Mouse (Mus musculus) forebrain, embryonic 16.5 days (tissue): ENCODE data around the gene Xrra1. TPM values are rescaled to one million over a fixed set of nuclear protein-coding genes. Genes with fewer than 3 reads are reported as not detected.
"Not testable (repeated sequence)": the region's sequence is repeated elsewhere in the genome, so short reads cannot be mapped to it uniquely, and the experiment has no call there.

Experiments used
- ATAC-seq: fragments of 200-750 bp; cut with Nextera tagmentation; 2 replicates; pipeline ENCODE4 v1.8.0; 2017; ENCODE audit warnings: mild to moderate bottlenecking, moderate library complexity
- H3K27ac ChIP-seq: fragments of 300-500 bp; sonication (generic); 2 replicates; pipeline ENCODE4 v1.5.1; 2014; ENCODE audit warnings: low read length, control low read depth
- H3K27me3 ChIP-seq: fragments of 300-500 bp; sonication (generic); replicated peaks from 2 replicates; pipeline ENCODE4 v1.6.1; 2014; ENCODE audit warnings: low read length; ENCODE audit not compliant: control insufficient read depth, insufficient read depth
- H3K36me3 ChIP-seq: fragments of 300-500 bp; sonication (generic); 2 replicates; pipeline ENCODE4 v1.6.1; 2014; ENCODE audit not compliant: control insufficient read depth, insufficient read depth
- H3K4me1 ChIP-seq: fragments of 300-500 bp; sonication (generic); replicated peaks from 2 replicates; pipeline ENCODE4 v1.6.1; 2014; ENCODE audit warnings: low read length; ENCODE audit not compliant: control insufficient read depth, insufficient read depth
- H3K4me2 ChIP-seq: fragments of 300-500 bp; sonication (generic); 2 replicates; pipeline ENCODE4 v1.6.1; 2014; ENCODE audit warnings: mild to moderate bottlenecking, low read length, control low read depth
- H3K4me3 ChIP-seq: fragments of 300-500 bp; sonication (generic); replicated peaks from 2 replicates; pipeline ENCODE4 v1.5.1; 2014; ENCODE audit warnings: mild to moderate bottlenecking, low read length, control low read depth
- H3K9ac ChIP-seq: fragments of 300-500 bp; sonication (generic); replicated peaks from 2 replicates; pipeline ENCODE4 v1.6.1; 2014; ENCODE audit warnings: low read depth, low read length, control low read depth
- H3K9me3 ChIP-seq: fragments of 300-500 bp; sonication (generic); 2 replicates; pipeline ENCODE4 v1.6.1; 2016; ENCODE audit warnings: low read length; ENCODE audit not compliant: control insufficient read depth
- WGBS: fragments of 180-500 bp; shearing (Covaris S2); extraction: QIAGEN DNeasy Blood & Tissue Kit; methylation state at CpG from one replicate; pipeline ENCODE4 v1.1.7; 2014; 5-methylcytosine and 5-hydroxymethylcytosine counted together
- polyA plus RNA-seq: library from polyadenylated mRNA; unstranded; fragments of >200 nt; fragmentation: Nextera tagmentation; extraction: Ambion mirVana; gene quantifications from 2 replicates; pipeline ENCODE4 v1.2.1, GENCODE M21; 2015

Gene Xrra1
- polyA plus RNA-seq: 0.60 and 0.70 TPM in 2 replicates

- H3K4me2 ChIP-seq: peak within 1 kb of the TSS; percentile 93
- peak; percentile 99 for ATAC-seq
- H3K27ac ChIP-seq: peak within 1 kb of the TSS; percentile 86
- H3K36me3 ChIP-seq: peaks cover 3% of the 10 kb centered on the region; the same call in 1 of the 2 replicates
- H3K4me1 ChIP-seq: peaks cover 19% of the 10 kb centered on the region
- H3K9me3 ChIP-seq: no peaks in the 10 kb centered on the region
- peak within 1 kb of the TSS; percentile 93 for H3K4me3 ChIP-seq
- H3K9ac ChIP-seq: peak within 1 kb of the TSS; percentile 91
- under 1% methylated on average over 42 of the region's 42 CpGs for WGBS
- H3K27me3 ChIP-seq: no peaks in the 10 kb centered on the region
Observed at GRCm38 (mm10) chr7:99858813-99859585, at the start of gene Xrra1. Xrra1 (plus strand) TSS chr7:99859116.

GRCm38 (mm10) chr7:99810814-99811213 is 48.1 kb upstream of the Xrra1 start:
- Histone ChIP-seq H3K27ac (no peak overlapping the region), H3K9me3 (no peaks in the 10 kb centered on the region), H3K4me2 (no peak overlapping the region), H3K4me3 (no peak overlapping the region), H3K27me3 (no peaks in the 10 kb centered on the region), H3K9ac (no peak overlapping the region), H3K4me1 (no peaks in the 10 kb centered on the region), H3K36me3 (no peaks in the 10 kb centered on the region)
- ATAC-seq: no peak
- 95% methylated on average over 2 of the region's 2 CpGs for WGBS

GRCm38 (mm10) chr7:99811661-99812060 is 47.3 kb upstream of the Xrra1 start:
- ATAC-seq: no peak
- Histone ChIP-seq H3K4me3 (no peak overlapping the region), H3K4me2 (no peak overlapping the region), H3K9ac (no peak overlapping the region), H3K27me3 (no peaks in the 10 kb centered on the region), H3K27ac (no peak overlapping the region), H3K4me1 (no peaks in the 10 kb centered on the region), H3K36me3 (no peaks in the 10 kb centered on the region), H3K9me3 (no peaks in the 10 kb centered on the region)
- 94% methylated on average over 4 of the region's 4 CpGs for WGBS

GRCm38 (mm10) chr7:99813394-99813793 is 45.5 kb upstream of the Xrra1 start:
- Histone ChIP-seq H3K9me3 (no peaks in the 10 kb centered on the region), H3K36me3 (no peaks in the 10 kb centered on the region), H3K9ac (no peak overlapping the region), H3K27me3 (no peaks in the 10 kb centered on the region), H3K4me1 (no peaks in the 10 kb centered on the region), H3K4me3 (no peak overlapping the region), H3K4me2 (no peak overlapping the region), H3K27ac (no peak overlapping the region)
- ATAC-seq: no peak
- 89% methylated on average over 11 of the region's 11 CpGs for WGBS

GRCm38 (mm10) chr7:99818181-99818725 is 40.7 kb upstream of the Xrra1 start:
- not testable (repeated sequence) for H3K9me3 ChIP-seq, H3K27me3 ChIP-seq, H3K4me2 ChIP-seq, H3K9ac ChIP-seq, H3K36me3 ChIP-seq, H3K4me3 ChIP-seq, H3K4me1 ChIP-seq, H3K27ac ChIP-seq, ATAC-seq
- WGBS: 22% methylated on average over 9 of the region's 9 CpGs

GRCm38 (mm10) chr7:99821953-99822352 is 37.0 kb upstream of the Xrra1 start:
- H3K4me2 ChIP-seq: no peak overlapping the region
- no peak for ATAC-seq
- no peaks in the 10 kb centered on the region for H3K9me3 ChIP-seq
- H3K9ac ChIP-seq: no peak overlapping the region
- H3K27ac ChIP-seq: no peak overlapping the region
- no peaks in the 10 kb centered on the region for H3K4me1 ChIP-seq
- WGBS: 90% methylated on average over 2 of the region's 2 CpGs
- no peaks in the 10 kb centered on the region for H3K36me3 ChIP-seq
- no peaks in the 10 kb centered on the region for H3K27me3 ChIP-seq
- H3K4me3 ChIP-seq: no peak overlapping the region

GRCm38 (mm10) chr7:99822426-99822825 is 36.5 kb upstream of the Xrra1 start:
- H3K4me2 ChIP-seq: no peak overlapping the region
- 83% methylated on average over 5 of the region's 5 CpGs for WGBS
- no peak overlapping the region for H3K9ac ChIP-seq
- no peak overlapping the region for H3K27ac ChIP-seq
- ATAC-seq: no peak
- H3K4me3 ChIP-seq: no peak overlapping the region
- no peaks in the 10 kb centered on the region for H3K9me3 ChIP-seq
- H3K36me3 ChIP-seq: no peaks in the 10 kb centered on the region
- no peaks in the 10 kb centered on the region for H3K27me3 ChIP-seq
- H3K4me1 ChIP-seq: no peaks in the 10 kb centered on the region

- H3K36me3 ChIP-seq: no peaks in the 10 kb centered on the region
- H3K9me3 ChIP-seq: no peaks in the 10 kb centered on the region
- H3K27ac ChIP-seq: no peak overlapping the region
- peaks cover 4% of the 10 kb centered on the region; the same call in 1 of the 2 replicates for H3K4me1 ChIP-seq
- no peaks in the 10 kb centered on the region for H3K27me3 ChIP-seq
- WGBS: 86% methylated on average over 10 of the region's 10 CpGs
- no peak for ATAC-seq
- H3K4me2 ChIP-seq: no peak overlapping the region
- no peak overlapping the region for H3K4me3 ChIP-seq
- H3K9ac ChIP-seq: no peak overlapping the region
Observed at GRCm38 (mm10) chr7:99823045-99823663, 35.8 kb upstream of the Xrra1 start.

- H3K27me3 ChIP-seq: no peaks in the 10 kb centered on the region
- H3K4me3 ChIP-seq: no peak overlapping the region
- H3K27ac ChIP-seq: no peak overlapping the region
- H3K4me2 ChIP-seq: no peak overlapping the region
- no peaks in the 10 kb centered on the region for H3K9me3 ChIP-seq
- no peaks in the 10 kb centered on the region for H3K36me3 ChIP-seq
- peaks cover 7% of the 10 kb centered on the region for H3K4me1 ChIP-seq
- WGBS: 88% methylated on average over 16 of the region's 16 CpGs
- no peak for ATAC-seq
- no peak overlapping the region for H3K9ac ChIP-seq
Observed at GRCm38 (mm10) chr7:99824649-99825483, 34.0 kb upstream of the Xrra1 start.
